Mouse (Mus musculus) testis, postnatal 14 days (tissue): ENCODE data around the gene Apon.
A peak's percentile ranks its signal among the peaks of the same experiment; 100 is the strongest.
"Not testable (repeated sequence)": the region's sequence is repeated elsewhere in the genome, so short reads cannot be mapped to it uniquely, and the experiment has no call there.

Experiments
- DNase-seq: peaks from one replicate; pipeline ENCODE4 v3.0.0; 2021; ENCODE audit warnings: low spot score

Apon gene

GRCm38 (mm10) chr10:128232420-128232985 is 21.4 kb upstream of the Apon start:
- DNase-seq = peak; percentile 57

DNA sequence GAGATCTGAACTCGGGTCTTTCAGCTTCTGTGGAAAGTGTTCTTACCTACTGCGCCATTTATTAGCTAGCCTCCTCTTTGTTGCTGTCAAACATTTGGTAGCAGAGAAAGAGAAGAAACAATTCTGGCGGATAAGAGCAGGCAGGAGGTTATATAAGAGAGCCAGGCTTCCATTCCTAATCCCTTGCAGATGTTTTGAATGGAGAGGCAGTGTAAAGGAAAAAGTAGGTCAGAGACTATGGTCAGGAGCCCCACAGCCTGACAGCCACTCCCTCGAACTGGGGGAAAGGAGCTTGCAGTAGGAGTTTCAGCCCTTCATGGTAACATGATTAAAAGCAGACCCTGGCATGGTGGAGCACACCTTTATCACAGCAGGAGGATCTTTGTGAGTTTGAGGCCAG is 17.6 kb upstream of the Apon start:
- DNase-seq = no peak

GRCm38 (mm10) chr10:128237807-128238480 is 16.0 kb upstream of the Apon start:
- no peak for DNase-seq

DNA sequence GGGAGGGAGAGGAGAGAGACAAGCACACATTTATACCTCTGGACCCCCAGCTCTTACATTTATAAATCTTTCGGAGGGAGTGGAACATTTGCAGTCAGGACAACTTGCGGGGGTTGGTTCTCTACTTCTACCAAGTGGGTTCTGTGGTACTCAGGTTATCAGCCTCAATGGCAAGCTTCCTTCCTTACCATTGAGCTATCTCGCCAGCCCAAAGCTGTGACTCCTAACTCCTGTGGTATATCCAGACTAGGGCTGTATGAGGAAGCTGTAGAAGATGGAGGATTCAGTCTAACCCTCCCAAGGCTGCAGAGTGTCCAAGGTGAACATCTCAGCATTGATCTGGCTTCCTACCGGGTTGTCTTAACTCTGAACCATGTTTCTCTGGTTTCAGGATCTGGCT is 14.8 kb upstream of the Apon start:
- no peak for DNase-seq

GRCm38 (mm10) chr10:128240131-128240530 is 13.8 kb upstream of the Apon start:
- no peak for DNase-seq

- DNase-seq = no peak
Observed at GRCm38 (mm10) chr10:128243252-128243651, 10.6 kb upstream of the Apon start.

DNA sequence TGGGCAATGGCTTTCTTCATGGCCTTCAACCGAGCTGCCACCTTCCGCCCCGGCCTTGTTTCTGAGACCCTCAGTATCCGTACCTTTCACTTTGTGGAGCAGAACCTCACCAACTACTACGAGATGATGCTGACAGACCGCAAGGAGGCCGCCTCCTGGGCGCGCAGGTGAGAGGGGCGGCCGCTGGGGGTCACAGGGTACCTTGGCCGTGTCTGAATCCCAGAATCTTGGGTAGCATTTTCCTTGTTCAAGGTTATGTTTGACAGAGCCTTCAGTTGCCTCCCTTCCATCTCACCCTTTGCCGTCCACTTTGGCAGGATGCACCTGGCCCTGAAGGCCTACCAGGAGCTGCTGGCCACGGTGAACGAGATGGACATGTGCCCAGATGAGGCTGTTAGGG is 9.8 kb upstream of the Apon start:
- DNase-seq = no peak

DNA sequence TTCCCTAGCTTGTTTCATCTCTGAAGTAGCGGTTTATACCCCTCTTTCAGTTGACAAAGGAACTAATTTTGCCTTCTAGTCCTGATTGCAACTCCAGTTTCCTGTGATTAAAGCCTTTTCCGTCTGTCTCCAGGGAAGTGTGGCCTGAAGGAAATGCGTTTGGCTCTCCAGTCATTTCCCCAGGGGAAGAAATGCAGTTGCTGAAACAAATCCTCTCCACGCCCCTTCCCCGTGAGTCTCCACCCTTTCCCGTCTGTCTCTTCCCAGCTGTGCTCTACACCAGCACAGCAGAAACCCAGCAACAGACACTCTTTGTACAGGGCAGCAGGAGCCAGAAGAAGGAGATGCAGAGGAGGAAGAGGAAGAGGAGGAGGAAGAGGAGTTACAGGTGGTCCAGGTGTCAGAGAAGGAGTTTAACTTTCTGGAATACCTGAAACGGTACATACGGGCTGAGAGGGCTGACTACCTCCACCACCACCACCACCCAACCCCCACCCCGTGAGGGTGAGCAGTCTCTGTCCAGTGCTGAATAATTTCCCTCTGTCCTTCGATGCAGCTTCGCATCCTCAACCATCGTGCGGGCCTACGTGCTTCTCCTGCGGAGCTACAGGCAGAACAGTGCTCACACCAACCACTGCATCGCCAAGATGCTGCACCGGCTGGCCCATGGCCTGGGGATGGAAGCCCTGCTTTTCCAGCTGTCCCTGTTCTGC is 6.7 kb upstream of the Apon start:
- no peak for DNase-seq

- no peak for DNase-seq
Observed at GRCm38 (mm10) chr10:128250565-128250964, 3.3 kb upstream of the Apon start.

- no peak for DNase-seq
Observed at GRCm38 (mm10) chr10:128255925-128256324, 2.0 kb downstream of the Apon start.

- no peak for DNase-seq
Observed at GRCm38 (mm10) chr10:128256328-128256727, 2.4 kb downstream of the Apon start.

- DNase-seq = no peak
Observed at GRCm38 (mm10) chr10:128258953-128259352, 5.1 kb downstream of the Apon start.

- DNase-seq = no peak
Observed at GRCm38 (mm10) chr10:128259946-128260345, 6.0 kb downstream of the Apon start.

DNA sequence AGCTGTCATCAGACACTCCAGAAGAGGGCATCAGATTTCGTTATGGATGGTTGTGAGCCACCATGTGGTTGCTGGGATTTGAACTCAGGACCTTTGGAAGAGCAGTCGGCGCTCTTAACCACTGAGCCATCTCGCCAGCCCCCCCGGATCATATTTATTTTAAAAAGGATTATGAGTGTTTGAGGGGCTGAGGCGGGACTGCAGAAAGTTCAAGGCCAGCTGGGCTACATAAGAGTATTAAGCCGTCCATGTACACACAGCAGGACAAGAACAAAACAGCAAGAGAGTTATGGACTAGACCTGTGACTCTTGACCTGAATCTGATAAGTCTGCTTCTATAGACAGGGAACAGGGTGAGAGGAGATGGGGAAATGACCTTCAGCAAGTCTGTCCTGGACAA is 6.5 kb downstream of the Apon start:
- not testable (repeated sequence) for DNase-seq

DNA sequence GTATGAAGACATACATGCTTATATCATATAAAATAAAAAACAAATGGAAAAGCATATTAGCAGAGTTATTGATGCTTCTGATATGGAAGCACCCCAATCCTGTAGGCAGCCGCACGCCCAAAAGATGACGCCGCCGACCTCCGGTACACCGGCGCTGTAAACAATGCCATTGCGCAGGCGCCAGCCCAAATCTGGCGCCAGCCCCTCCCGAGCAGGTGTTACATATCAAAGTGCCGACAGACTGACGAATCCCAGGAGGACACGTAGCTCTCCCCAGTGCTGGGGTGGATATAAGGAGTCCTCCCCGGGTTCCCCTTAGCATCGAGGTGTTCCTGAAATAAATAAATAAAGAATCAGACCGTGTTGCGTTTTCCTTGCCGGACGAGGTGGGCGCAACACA is 8.4 kb downstream of the Apon start:
- DNase-seq = peak; percentile 77

DNA sequence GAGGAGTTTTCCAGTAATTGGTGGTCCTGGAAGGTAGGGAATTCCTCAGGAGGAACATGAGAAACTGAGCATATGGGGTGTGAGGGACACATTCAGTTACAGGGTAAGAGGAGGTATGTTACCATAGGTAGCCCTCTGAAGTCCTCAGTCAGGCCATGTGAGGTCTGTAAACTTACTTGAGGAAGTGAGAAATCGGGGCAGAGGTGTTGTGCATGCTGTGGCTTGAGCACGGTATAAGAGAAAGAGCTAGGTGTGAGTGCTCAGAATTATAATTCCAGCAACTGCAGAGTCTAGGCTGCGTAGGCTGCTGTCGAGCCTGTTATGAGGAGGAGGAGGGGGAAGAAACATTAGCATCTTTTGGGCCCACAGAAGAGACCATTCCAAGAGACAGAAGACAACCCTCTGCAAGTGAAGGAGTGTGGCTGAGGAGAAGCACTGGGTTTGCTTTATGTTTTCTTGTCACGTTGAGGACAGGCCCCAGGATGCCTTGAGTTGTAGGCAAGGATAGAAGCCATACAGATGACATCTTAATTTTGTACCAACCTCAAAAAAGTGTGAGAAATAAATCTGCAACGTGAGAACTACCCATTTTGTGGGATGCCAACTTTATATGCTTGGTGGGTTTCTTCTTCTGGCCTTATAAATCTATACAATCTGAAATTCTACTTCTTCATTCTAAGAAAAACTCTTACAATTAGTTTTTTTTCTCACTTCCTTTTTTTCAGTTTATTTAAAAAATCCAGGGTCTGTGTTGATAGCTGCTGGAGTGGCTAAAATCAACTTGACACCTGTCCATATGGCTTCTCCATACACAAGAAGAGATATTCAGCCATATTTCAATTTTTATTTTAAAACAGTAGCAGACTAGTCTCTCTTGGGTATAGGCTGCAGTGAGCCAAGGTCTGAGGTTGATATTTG is 9.8 kb downstream of the Apon start:
- no peak for DNase-seq

DNA sequence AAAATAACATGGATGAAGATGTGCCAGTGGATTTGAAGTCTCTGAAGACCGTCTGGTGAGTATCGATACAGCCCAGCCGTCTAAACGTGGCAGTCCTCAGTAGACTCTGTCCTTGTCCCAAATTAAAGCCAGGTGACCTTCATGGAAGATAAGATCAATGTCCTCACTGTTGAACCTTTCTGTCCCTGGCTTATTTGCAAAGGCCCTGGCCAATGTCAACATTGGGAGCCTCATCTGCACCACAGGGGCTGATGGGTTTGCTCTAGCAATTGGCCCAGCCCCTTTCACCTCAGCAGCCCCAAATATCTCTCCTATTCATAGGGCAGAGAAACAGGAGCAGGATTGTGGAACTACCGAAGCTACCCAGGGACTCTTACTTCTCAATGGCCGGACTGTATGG is 14.5 kb downstream of the Apon start, which contains the start of gene Apof:
Gene Apof, plus strand, starts transcription at position 301 of the 400 bp plus-strand sequence.
- no peak for DNase-seq

DNA sequence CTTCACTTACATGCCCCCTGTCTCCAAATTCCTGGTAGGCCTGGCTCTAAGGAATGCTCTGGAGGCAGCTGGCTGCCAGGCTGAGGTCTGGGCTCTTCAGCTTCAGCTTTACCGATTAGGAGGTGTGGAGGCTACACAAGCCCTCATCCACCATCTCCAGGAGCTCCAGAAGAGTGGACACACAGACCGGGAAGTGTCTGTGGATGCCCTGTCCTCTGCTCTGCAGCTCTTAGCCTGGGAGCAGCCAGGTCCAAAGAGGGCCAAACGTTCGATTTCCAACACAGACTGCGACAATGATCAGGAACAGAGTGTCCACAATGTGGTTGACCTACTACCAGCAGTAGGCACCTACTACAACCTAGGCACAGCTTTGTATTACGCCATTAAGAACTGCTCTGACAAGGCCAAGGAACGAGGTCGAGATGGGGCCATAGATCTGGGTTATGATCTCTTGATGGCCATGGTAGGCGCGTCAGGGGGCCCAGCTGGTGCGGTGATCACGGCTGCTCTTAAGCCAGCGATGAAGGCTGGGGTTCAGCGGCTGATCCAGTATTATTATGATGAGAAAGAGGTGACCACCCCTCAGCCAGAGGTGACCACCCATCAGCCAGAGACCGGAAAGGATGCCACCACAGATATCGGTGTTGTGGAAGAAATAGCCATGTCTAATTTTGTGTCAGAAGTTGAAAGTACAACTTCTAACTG is 15.5 kb downstream of the Apon start:
- DNase-seq = no peak

- peak; percentile 95 for DNase-seq
Observed at GRCm38 (mm10) chr10:128270287-128270841, 16.5 kb downstream of the Apon start, which contains the start of gene Stat2. Gene Stat2 (plus strand): TSS chr10:128270559.

DNA sequence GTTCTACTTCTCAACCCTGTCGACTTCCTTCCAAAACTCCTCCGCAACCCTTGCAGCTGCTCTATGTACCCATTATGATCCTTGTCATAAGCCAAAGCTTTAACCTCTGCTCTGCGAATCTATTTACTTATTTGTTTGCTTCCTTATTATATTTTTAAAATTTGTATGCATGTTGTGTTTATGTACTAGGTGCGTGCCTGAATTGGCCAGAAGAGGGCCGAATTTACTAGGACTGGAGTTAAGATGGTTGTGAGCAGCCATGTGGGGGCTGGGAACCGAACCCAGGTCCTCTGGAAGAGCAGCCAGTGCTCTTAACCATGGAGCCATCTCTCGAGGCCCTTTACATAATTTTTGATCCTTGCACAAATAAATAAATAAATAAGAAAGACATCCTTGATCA is 17.0 kb downstream of the Apon start:
- DNase-seq = no peak

- no peak for DNase-seq
Observed at GRCm38 (mm10) chr10:128271883-128272282, 18.0 kb downstream of the Apon start.
